Mouse (Mus musculus) cerebellum, adult 2 months (tissue): ENCODE data around the gene Flii. TPM values are rescaled to one million over a fixed set of nuclear protein-coding genes. Genes with fewer than 3 reads are reported as not detected.

Experiments used
- DNase-seq, 2 experiments: peaks; one replicate each; pipeline ENCODE4 v3.0.0; 2021
- H3K27ac ChIP-seq: fragments of 200-500 bp; 2 replicates; pipeline ENCODE4 v1.5.1; 2012; ENCODE audit warnings: low read length, control low read depth, inconsistent platforms; ENCODE audit not compliant: insufficient read depth
- H3K27me3 ChIP-seq: fragments of 200-500 bp; 2 replicates; pipeline ENCODE4 v1.6.1; 2012; ENCODE audit warnings: inconsistent platforms, mild to moderate bottlenecking, low read length, moderate library complexity; ENCODE audit not compliant: control insufficient read depth, insufficient read depth
- H3K4me1 ChIP-seq: fragments of 200-500 bp; 2 replicates; pipeline ENCODE4 v1.6.1; 2011; ENCODE audit warnings: low read length; ENCODE audit not compliant: control insufficient read depth, insufficient read depth
- H3K4me3 ChIP-seq: fragments of 200-500 bp; replicated peaks from 2 replicates; pipeline ENCODE3; 2011; ENCODE audit warnings: mild to moderate bottlenecking, low read depth, low read length, control low read depth; ENCODE audit not compliant: insufficient read depth
- CTCF ChIP-seq: fragments of 200-500 bp; IDR thresholded peaks from 2 replicates; pipeline ENCODE4 v1.5.1; 2011; ENCODE audit warnings: low read depth, mild to moderate bottlenecking, control low read depth, low read length, moderate library complexity, borderline replicate concordance; ENCODE audit not compliant: insufficient read depth
- POLR2A ChIP-seq: fragments of 200-500 bp; IDR thresholded peaks from 2 replicates; pipeline ENCODE4 v1.6.1; 2011; ENCODE audit warnings: low read length, control low read depth, borderline replicate concordance; ENCODE audit not compliant: insufficient read depth
- WGBS: fragments of 180-500 bp; shearing (Covaris S2); methylation state at CpG from one replicate; pipeline ENCODE4 v1.1.7; 2018; 5-methylcytosine and 5-hydroxymethylcytosine counted together
- polyA plus RNA-seq: library from polyadenylated mRNA; depleted of rRNA; stranded (reverse); fragments of >200 nt; gene quantifications from 2 replicates; pipeline ENCODE4 v1.2.3, GENCODE M21; 2012

Flii gene
- polyA plus RNA-seq, 1 experiment = 177 TPM

DNA sequence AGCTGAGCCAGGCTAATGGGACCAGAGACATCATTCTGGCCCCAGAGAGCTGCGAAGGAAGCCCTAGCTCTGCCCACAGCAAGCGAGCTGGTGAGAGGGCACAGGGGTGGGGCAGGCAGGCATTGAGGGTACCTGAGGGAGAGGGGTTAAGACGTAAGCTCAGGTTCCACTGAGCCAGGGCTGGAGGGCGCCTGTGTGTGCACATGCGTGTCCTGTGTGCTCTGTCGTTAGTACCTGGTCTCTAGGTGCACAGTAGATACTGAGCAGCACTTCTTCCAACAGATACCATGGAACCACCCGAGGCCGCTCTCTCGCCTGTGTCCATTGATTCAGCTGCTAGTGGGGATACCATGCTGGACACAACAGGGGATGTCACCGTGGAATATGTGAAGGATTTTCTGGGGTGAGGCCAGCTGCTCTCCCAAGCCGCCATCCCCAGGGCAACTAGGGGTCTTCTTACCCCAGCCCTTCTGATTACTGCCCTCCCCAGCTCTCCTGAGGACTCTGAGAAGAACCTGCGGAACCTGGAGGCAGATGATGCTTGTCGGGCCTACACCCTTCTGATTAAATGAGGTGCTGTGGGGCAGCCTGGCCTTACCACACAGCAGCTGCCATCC is 14.3 kb downstream of the Flii start:
- WGBS = 82% methylated on average over 13 of the region's 13 CpGs
- Histone ChIP-seq H3K4me1 (no peaks in the 10 kb centered on the region), H3K27me3 (no peaks in the 10 kb centered on the region), H3K27ac (no peak overlapping the region), H3K4me3 (no peak overlapping the region)
- TF ChIP-seq CTCF = no peak
- TF ChIP-seq POLR2A = no peak
- DNase-seq = peak in 1 of 2 experiments; percentile 11

DNA sequence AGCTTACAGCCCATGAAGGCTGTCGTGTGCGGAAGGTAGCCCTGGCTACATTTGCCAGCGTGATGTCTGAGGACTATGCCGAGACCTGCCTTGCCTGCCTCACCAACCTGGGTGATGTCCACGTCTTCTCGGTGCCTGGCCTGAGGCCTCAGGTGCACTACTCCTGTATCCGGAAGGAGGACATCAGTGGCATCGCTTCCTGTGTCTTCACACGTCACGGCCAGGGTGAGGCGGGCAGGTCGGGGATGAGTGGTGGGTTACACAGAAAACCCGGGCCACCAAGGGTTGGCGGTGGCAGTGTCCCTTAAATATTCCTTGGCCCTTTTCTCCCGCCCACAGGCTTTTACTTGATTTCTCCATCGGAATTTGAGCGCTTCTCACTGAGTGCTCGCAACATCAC is 15.0 kb downstream of the Flii start:
- Histone ChIP-seq H3K27ac (no peak overlapping the region), H3K4me1 (peaks cover 4% of the 10 kb centered on the region; the same call in 1 of the 2 replicates), H3K27me3 (no peaks in the 10 kb centered on the region), H3K4me3 (no peak overlapping the region)
- WGBS = 90% methylated on average over 18 of the region's 18 CpGs
- no peak for TF ChIP-seq POLR2A
- no peak for TF ChIP-seq CTCF
- DNase-seq = peak in 1 of 2 experiments; percentile 9

DNA sequence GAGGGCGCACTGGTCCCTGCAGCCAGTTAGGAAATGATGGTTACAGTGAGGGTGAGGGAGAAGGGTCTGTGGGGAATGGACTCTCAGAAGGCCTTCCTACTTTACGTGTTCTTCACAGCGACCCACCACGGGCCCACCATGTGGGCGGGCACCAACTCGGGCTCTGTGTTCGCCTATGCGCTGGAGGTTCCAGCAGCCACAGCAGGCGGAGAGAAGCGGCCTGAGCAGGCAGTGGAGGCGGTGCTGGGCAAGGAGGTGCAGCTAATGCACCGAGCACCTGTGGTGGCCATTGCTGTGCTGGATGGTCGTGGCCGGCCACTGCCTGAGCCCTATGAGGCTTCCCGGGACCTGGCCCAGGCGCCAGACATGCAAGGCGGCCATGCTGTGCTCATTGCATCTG is 15.8 kb downstream of the Flii start:
- TF ChIP-seq CTCF = no peak
- TF ChIP-seq POLR2A = no peak
- WGBS = 88% methylated on average over 17 of the region's 17 CpGs
- H3K27ac ChIP-seq = no peak overlapping the region
- no peak overlapping the region for H3K4me3 ChIP-seq
- H3K27me3 ChIP-seq = no peaks in the 10 kb centered on the region
- DNase-seq = peak; percentile 4 to 18
- H3K4me1 ChIP-seq = peaks cover 4% of the 10 kb centered on the region; the same call in 1 of the 2 replicates

DNA sequence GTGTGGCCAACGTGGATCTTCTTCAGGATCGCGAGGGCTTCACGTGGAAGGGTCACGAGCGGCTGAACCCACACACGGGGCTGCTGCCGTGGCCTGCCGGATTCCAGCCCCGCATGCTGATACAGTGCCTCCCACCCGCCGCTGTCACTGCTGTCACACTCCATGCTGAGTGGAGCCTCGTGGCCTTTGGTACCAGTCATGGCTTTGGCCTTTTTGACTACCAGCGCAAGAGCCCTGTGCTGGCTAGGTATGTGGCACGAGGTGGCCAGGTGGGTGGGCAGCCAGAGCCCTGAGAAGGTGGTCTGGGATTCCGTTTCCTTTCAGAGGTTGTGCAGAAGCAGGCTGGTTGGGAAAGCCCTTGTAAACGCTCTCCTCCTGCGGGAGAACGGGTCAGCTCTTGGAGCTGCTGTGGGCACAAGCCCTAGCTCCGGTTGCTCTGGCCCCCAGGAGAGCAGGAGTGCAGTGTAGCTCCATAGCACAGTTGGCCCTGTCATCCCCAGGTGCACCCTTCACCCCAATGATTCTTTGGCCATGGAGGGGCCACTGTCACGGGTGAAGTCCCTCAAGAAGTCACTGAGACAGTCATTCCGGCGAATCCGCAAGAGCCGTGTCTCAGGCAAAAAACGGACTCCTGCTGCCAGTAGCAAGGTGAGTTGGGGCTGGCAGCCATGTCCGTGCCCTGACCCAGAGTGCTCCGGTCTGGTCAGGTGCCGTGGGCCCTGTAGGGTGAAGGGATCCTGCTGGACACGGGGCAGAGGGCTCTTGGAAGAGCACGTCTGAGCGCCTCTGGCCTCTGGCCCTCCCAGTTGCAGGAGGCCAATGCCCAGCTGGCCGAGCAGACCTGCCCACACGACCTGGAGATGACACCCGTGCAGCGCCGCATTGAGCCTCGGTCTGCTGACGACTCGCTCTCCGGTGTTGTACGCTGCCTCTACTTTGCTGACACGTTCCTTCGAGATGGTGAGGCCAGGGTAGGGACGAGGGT is 17.3 kb downstream of the Flii start:
- no peak overlapping the region for H3K27ac ChIP-seq
- H3K4me3 ChIP-seq = no peak overlapping the region
- WGBS = 89% methylated on average over 45 of the region's 45 CpGs
- peak; percentile 3 to 9 for DNase-seq
- H3K27me3 ChIP-seq = no peaks in the 10 kb centered on the region
- H3K4me1 ChIP-seq = peaks cover 4% of the 10 kb centered on the region; the same call in 1 of the 2 replicates
- TF ChIP-seq POLR2A (no peak), CTCF (no peak)

DNA sequence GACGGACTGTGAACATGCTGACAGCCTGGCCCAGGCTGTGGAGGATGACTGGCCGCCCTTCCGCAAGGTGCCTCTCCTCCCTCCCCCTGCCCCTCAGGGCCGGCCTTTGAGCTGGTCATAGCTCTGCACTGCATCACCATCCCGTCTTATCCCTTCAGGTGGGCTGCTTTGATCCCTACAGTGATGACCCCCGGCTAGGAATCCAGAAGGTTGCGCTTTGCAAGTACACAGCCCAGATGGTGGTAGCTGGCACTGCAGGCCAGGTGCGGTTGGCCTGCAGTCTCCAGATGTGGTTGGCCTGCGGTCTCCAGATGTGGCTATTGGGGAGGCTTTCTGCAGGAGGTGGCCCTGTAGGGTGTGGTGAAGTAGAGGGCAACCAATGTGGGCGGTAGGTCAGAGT is 18.4 kb downstream of the Flii start:
- no peak overlapping the region for H3K27ac ChIP-seq
- H3K4me3 ChIP-seq = no peak overlapping the region
- no peak for DNase-seq
- H3K27me3 ChIP-seq = no peaks in the 10 kb centered on the region
- TF ChIP-seq POLR2A (no peak), CTCF (no peak)
- WGBS = 81% methylated on average over 10 of the region's 10 CpGs
- H3K4me1 ChIP-seq = peaks cover 9% of the 10 kb centered on the region

DNA sequence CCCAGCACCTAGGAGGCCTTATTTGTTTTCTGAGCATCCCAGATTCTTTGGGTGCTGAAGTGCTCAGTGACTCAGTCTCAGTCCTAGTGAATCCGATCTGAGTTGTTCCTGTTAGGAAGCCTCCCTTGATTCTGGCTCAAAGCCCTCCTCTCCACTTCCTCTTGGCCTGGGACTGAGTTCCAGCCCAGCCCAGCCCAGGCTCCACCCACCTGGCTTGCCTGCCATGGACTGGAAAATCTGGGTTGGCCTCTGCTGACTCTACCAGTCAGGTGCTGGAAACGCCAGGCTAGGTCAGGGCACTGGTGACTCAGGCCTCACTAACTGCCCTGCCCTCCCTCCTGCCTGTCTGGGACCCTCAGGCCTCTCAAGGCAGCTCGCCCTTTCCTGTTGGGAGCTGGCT is 19.4 kb downstream of the Flii start:
- H3K27me3 ChIP-seq = no peaks in the 10 kb centered on the region
- peak overlapping the region; percentile 34; the same call in 1 of the 2 replicates for H3K27ac ChIP-seq
- TF ChIP-seq CTCF = no peak
- no peak for TF ChIP-seq POLR2A
- DNase-seq = peak; percentile 40 to 61
- 28% methylated on average over 3 of the region's 3 CpGs for WGBS
- H3K4me3 ChIP-seq = no peak overlapping the region
- H3K4me1 ChIP-seq = peaks cover 19% of the 10 kb centered on the region

DNA sequence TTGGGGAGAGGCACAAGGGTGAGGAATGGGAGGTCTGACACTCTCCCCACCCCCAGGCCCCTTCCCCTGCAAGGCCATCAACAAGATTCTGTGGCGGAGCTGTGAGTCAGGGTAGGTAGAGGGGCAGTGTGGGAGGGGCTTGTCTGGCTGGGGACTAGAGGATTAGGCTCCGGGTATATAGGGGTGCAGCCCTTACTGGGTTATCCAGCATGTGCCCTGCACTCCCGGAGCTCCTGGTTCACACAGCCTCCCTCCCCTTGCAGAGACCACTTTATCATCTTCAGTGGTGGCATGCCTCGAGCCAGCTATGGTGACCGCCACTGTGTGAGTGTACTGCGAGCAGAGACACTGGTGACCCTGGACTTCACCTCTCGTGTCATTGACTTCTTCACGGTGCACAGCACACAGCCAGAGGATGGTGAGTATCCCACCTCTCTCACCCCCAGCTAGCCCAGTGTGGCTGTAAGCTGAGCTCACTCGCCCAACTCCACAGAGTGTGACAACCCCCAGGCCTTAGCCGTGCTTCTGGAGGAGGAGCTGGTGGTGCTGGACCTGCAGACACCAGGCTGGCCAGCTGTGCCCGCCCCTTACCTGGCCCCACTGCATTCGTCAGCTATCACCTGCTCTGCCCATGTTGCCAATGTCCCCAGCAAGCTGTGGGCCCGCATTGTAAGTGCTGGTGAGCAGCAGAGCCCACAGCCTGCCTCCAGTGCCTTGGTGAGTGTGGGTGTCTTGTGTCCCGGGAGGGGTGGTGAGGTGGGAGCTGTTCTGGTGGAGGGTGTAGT is 20.2 kb downstream of the Flii start:
- DNase-seq = peak; percentile 3 to 15
- WGBS = 82% methylated on average over 14 of the region's 14 CpGs
- TF ChIP-seq CTCF (no peak), POLR2A (no peak)
- H3K27me3 ChIP-seq = no peaks in the 10 kb centered on the region
- H3K4me3 ChIP-seq = no peak overlapping the region
- H3K27ac ChIP-seq = no peak overlapping the region
- H3K4me1 ChIP-seq = peaks cover 25% of the 10 kb centered on the region
